Mouse (Mus musculus): Measurements from ENCODE around the gene Gm20481. TPM values are rescaled to one million over a fixed set of nuclear protein-coding genes. Genes with fewer than 3 reads are reported as not detected.
"Not testable (repeated sequence)": the region's sequence is repeated elsewhere in the genome, so short reads cannot be mapped to it uniquely, and the experiment has no call there.

Gm20481 gene
- total RNA-seq, 2 experiments from 2014 or later: 0.60 TPM; not detected in 1

- peak; percentile 84 to 91 for DNase-seq (ENCODE audit: low spot score in 2 of 2)
These were observed 2.5 kb downstream of the Gm20481 start, which contains the start of the genes Hspa1a and Hspa1l for GRCm38 (mm10) chr17:34972069-34972749. Hspa1a (minus strand) TSS chr17:34972156. Hspa1l (plus strand) TSS chr17:34972703.

GRCm38 (mm10) chr17:34975581-34976492 is 6.1 kb downstream of the Gm20481 start:
- no peak for DNase-seq (ENCODE audit: low spot score in 2 of 2)

DNA sequence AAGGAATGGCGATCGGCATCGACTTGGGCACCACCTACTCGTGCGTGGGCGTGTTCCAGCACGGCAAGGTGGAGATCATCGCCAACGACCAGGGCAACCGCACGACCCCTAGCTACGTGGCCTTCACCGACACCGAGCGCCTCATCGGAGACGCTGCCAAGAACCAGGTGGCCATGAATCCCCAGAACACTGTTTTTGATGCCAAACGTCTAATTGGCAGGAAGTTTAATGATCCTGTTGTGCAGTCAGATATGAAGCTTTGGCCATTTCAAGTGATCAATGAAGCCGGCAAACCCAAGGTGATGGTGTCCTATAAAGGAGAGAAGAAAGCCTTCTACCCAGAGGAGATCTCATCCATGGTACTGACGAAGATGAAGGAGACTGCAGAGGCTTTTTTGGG is 7.3 kb downstream of the Gm20481 start:
- no peak for DNase-seq (ENCODE audit: low spot score in 2 of 2)

GRCm38 (mm10) chr17:34978239-34978638 is 8.5 kb downstream of the Gm20481 start:
- no peak for DNase-seq (ENCODE audit: low spot score in 2 of 2)

DNA sequence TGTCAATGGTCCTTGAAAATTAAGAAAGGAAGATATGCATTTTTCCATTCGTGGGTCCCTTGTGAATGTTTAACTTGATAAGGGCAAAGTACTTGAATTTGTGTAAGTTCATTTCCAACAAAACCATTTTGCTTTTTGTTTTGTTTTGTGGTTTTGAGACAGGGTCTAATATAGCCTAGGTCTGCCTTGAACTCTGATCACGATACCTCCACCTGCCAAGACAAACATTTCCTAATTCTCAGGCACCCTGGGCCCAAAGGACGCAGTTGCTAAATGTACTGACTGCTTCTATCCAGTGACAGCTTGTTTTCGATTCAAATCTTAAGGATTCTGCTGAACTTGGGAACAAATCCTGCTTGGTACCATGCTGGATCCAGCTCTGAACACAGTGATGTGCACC is 9.9 kb downstream of the Gm20481 start:
- DNase-seq (ENCODE audit: low spot score in 2 of 2): no peak

- no peak for DNase-seq (ENCODE audit: low spot score in 2 of 2)
These were observed 10.9 kb downstream of the Gm20481 start for GRCm38 (mm10) chr17:34980655-34981054.

DNA sequence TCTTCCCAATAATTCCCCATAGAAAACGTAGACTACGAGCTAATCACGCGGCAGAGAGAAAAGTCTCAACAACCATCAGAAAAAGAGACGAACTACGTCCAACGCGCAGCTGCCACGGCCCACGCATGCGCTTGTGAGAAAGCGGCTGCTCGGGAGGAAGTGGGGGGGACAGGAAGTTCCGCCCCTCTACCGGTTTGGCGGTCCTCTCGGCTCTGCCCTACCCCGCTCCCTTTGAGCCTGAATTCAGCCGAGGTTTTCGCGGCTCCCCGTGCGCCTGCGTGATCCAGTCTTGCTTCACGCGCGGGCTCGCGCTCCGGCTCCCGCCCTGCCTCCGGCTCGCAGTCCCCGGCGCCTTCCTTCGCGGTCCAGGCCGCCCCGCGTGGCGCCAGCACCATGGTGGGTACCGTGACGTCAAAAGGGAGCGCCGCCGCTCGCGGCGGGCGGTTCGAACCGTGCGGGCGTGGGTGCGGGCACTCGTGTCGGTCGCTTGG is 12.0 kb downstream of the Gm20481 start, which contains the start of gene Lsm2:
Lsm2 (plus strand) TSS at position 173 of the 491 bp plus-strand sequence.
- DNase-seq (ENCODE audit: low spot score in 2 of 2): peak; percentile 84 to 90

DNA sequence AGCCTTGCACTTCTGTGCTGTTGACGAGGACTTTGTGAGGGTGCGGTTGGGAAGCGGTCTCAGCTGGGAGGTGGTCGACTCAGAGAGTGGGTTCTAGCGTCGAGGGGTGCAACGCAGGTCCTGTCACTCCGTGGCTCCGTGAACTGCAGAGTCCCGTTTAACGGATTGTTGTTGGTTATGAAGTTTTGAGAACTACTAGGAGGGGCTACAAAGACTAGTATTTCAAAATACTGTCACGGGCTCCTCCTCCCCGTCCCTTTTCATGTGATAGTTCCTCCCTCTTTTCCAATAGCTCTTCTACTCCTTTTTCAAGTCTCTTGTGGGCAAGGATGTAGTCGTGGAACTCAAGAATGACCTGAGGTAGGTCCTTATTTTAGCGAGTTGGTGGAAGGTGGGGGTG is 12.6 kb downstream of the Gm20481 start:
- DNase-seq (ENCODE audit: low spot score in 2 of 2): no peak

- no peak for DNase-seq (ENCODE audit: low spot score in 2 of 2)
These were observed 14.5 kb downstream of the Gm20481 start for GRCm38 (mm10) chr17:34984218-34984617.

DNA sequence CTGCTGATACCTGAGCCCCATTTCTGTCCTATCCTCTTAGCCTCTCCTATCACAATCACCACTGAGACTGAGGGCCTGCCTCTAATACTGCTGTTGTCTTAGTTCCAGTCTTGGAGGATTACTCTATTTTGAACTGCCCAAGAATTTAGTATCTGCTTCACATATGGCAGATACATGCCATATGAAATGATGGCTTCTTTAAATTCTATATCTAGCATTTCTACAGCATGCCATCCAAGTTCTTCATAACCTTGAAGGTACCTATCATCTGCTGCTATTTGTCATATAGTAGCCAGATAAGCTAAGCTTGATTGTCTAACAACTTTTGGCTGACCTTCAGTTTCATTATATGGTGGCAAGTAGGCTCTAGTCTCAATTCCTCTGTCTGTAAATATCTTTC is 25.0 kb downstream of the Gm20481 start:
- no peak for DNase-seq (ENCODE audit: low spot score in 2 of 2)

DNA sequence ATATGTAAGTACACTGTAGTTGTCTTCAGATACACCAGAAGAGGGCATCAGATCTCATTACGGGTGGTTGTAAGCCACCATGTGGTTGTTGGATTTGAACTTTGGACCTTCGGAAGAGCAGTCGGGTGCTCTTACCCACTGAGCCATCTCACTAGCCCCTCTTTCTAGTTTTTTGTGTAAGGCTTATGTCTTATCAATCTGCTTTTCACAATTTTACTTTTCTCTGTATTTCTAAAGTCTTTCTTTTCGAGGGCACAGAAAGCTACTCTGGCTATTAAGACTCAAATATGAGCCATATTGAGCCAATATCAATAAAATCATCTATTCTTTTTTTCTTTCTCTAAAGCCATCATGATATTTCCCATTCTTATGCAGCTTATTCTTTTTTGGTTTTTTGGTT is 25.5 kb downstream of the Gm20481 start:
- not testable (repeated sequence) for DNase-seq (ENCODE audit: low spot score in 2 of 2)

GRCm38 (mm10) chr17:34995927-34996326 is 26.2 kb downstream of the Gm20481 start:
- not testable (repeated sequence) for DNase-seq (ENCODE audit: low spot score in 2 of 2)

DNA sequence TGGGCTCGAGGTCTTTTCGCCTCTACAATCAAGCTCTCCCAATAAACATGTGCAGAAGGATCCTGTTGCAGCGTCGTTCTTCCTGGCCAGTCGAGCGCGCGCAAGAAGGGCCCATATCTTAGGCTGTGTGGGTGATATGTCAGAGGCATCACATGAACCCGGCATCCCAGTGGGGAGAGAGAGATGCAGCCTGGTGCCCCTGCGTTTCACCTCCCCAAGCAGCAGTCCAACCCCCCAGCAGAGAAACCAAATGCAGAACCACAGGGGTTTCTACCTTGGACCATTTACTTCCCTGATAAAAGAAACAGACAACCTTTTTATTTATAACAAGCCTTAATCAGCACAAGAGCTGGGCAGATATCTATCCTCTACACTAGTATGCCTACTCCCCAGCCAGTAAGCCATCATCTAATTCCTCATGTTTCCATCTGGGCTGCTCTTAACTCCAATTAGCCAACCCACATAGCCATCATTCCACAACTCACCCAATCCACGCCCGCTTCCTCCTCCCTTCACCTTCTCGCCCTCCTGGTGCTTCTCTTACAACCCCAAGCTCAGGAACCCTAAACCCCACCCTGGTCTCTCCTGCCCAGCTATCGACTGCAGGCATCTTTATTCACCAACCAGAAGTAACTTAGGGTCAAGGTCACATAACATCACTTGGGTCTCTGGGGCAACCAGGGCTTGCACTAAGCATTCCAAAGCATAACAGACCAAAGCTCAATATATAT is 26.9 kb downstream of the Gm20481 start:
- DNase-seq (ENCODE audit: low spot score in 2 of 2): no peak

DNA sequence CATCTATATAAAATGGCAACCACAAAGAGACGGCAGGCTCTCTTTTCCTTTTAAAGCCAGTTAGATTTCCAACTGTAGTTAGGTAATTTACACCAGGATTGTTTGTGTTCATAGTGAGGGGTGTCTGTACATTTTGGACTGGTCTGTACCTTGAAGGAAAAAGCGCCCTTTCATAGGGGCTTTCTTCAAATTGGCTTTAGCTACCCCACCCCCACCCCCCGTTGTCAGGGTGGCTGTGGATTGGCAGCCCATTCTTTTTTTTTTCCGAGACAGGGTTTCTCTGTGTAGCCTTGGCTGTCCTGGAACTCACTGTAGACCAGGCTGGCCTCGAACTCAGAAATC is 27.4 kb downstream of the Gm20481 start:
- DNase-seq (ENCODE audit: low spot score in 2 of 2): no peak

- DNase-seq (ENCODE audit: low spot score in 2 of 2): no peak
These were observed 29.1 kb downstream of the Gm20481 start for GRCm38 (mm10) chr17:34998526-34999430.

- not testable (repeated sequence) for DNase-seq (ENCODE audit: low spot score in 2 of 2)
These were observed 30.4 kb downstream of the Gm20481 start for GRCm38 (mm10) chr17:34999871-35000716.

- peak; percentile 89 for DNase-seq (ENCODE audit: low spot score in 2 of 2)
These were observed 31.2 kb downstream of the Gm20481 start, which contains the start of gene Vars for GRCm38 (mm10) chr17:35000717-35001451. Vars (plus strand) TSS chr17:35000987.

DNA sequence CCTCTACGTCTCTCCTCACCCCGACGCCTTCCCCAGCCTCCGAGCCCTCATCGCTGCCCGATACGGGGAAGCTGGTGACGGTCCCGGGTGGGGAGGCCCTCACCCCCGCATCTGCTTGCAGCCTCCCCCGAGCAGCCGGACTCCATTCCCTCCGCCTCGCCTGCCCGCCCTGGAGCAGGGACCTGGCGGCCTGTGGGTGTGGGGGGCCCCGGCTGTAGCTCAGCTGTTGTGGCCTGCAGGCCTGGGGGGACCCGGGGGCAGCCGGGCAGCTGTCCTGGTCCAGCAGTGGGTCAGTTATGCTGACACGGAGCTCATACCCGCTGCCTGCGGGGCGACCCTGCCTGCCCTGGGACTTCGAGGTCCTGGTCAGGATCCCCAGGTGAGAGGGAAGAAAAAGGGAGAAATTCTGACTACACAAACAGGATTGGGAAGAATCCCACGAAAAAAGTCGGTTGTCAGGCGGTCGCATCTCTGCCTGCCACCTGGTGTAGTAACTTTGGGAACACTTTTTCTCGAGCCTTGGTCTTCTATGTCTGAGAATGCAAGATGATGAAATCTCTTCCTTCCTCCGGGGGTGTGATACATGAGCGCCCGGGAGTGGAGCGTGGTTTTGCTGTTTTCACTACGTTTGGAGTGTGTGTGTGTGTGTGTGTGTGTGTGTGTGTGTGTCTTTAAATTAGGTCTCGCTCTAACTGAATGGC is 31.9 kb downstream of the Gm20481 start:
- DNase-seq (ENCODE audit: low spot score in 2 of 2): peak in 1 of 2 experiments; percentile 43

Measured in adrenal gland, adult 18-20 months (tissue).